Mouse (Mus musculus): ENCODE data around the gene Tas2r135. TPM values are rescaled to one million over a fixed set of nuclear protein-coding genes. Genes with fewer than 3 reads are reported as not detected.

Gene Tas2r135
- polyA plus RNA-seq, 1 experiment, result not detected

DNA sequence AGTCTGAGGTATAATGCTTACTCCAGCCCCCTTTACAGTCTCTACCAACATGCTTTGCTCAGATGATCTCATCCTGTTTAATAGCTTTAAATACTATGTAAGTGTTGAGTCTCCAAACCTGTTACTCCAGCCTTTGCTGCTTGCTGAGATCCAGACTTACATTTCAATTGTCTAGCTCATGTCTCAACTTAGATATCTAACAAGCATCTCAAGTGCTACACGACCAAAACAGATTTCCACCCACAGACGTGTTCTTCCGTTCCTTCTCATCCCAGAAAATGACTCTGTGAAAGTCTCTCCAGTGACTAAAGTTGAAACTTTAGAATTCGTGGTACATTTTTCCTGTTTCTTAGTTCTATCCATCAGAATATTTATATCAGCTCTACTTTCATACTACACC, 21.1 kb downstream of the Tas2r135 start:
- no peak for DNase-seq (ENCODE audit: low read depth)

DNA sequence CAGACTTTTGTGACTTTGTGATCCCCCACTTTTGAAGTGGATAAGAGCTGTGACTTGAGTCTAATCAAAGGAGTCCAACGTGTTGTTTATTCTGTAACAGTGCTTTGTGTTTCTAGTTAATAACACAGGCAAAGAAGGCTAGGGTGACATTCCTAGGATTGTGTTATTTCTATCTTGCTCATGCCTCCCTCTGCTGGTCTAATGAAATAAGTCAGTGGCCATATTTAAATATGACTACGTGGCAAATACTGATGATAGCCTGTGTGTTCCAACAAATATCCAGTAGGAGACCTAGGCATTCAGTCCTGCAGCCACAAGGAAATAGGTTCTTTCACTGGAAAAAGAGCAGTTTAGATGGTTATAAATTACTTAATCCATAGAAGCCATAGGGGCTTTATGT, 28.3 kb downstream of the Tas2r135 start:
- no peak for DNase-seq (ENCODE audit: low read depth)

DNA sequence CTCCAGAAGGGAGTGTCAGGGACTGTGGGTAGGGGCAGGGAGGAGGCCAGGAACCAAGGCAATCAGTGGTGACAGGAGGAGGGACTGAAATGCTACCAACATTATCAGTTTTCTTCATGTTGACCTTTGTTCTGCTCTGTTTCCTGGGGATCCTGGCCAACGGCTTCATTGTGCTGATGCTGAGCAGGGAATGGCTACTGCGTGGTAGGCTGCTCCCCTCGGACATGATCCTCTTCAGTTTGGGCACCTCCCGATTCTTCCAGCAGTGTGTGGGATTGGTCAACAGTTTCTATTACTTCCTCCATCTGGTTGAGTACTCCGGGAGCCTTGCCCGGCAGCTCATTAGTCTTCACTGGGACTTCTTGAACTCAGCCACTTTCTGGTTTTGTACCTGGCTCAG, 29.2 kb downstream of the Tas2r135 start, which contains the start of gene Tas2r126:
Gene Tas2r126 (plus strand): TSS at position 90 of the 400 bp plus-strand sequence.
- no peak for DNase-seq (ENCODE audit: low read depth)

DNA sequence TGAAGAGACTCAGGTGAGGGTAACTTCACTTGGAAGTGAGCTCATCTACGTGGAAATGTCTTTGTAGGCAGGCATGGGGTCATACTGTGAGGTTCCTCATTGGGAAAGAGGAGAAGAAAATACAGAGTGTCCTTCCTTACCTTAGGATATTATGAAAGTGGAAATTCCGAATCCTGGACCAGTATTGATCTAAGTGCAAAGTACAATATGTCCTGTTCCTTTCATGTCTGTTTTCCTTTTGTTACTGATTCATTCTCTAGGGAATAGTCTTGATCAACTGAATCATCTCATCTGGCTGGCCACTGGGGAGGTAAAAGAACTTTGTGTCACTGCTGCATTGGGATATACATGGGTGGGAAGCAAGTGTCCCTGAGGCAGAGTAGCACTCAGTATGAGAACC, 30.3 kb downstream of the Tas2r135 start:
- no peak for DNase-seq (ENCODE audit: low read depth)

DNA sequence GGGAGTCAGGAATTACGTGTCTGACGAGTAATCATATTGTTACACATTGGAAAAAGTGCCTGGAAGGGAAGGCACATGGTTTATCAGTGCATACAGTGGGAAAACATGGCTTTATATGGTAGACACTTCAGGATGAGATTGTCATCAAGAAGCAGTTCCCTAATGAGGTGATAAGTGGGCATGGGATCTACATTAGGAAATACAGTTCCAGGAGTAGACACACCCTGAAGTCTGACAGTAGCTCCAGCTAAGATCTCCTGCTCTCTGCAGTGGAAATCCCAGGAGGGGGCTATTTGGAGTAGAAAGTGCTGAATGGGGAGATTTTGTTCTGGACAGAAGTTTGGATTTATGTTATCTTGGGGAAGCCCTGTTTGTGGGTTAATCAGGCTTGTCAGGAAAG, 36.2 kb downstream of the Tas2r135 start:
- no peak for DNase-seq (ENCODE audit: low read depth)

DNA sequence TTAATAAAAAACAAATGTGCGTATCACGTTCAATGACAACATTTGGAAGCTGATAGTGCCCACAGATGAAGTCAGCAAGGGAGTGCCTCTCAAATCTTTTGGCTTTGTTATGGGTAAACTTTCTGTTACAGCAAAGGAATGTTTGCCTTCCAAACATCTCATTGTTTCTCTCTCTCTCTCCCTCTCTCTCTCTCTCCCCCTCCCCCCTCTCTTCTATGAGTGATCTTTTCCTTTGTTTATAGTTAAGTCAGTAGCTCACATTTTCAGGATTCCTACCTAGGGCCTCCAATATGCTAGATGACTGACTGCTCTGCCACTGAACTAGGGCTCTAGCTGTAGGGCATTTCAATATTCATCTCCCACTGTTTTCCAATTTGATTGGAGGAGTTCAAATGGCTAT, 39.3 kb downstream of the Tas2r135 start:
- DNase-seq (ENCODE audit: low read depth), result no peak

DNA sequence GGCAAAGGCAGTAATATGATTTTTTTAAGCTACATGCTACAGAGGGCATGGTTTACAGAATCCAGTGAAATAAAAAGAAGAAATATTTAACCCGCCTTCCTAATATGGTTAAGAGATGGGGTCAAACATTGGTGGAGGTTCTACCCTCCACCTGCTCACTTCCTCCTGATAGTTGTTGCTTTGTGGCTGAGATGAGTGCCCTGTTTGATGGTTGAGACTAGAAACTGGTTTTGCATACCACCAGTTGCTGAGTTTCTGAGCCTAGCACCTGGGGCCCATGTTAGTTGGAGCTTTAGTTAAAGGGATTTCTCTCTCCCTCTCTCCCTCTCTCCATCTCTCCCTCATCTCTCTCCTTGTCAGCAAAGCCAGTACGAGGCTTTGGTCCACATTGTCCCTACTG, 42.1 kb downstream of the Tas2r135 start:
- DNase-seq (ENCODE audit: low read depth), result no peak

Other genes starting within 250 kb of the Tas2r135 start
- not detected in 2 replicates for gene Tas2r144, start 190.1 kb upstream of the Tas2r135 start, polyA plus RNA-seq (2012; rRNA removed)
- gene Gstk1, start 159.5 kb upstream of the Tas2r135 start, polyA plus RNA-seq (2012; rRNA removed), result 52.2 and 57.2 TPM in 2 replicates
- 14.5 and 17.4 TPM in 2 replicates for gene Tmem139, start 143.5 kb upstream of the Tas2r135 start, polyA plus RNA-seq (2012; rRNA removed)
- 26.0 and 28.7 TPM in 2 replicates for gene Casp2, start 140.4 kb upstream of the Tas2r135 start, polyA plus RNA-seq (2012; rRNA removed)
- 0.15 and 0.26 TPM in 2 replicates for gene Clcn1, start 118.7 kb upstream of the Tas2r135 start, polyA plus RNA-seq (2012; rRNA removed)
- gene Fam131b, start 80.8 kb upstream of the Tas2r135 start, polyA plus RNA-seq (2012; rRNA removed), result 0.22 and 0.36 TPM in 2 replicates
- gene Zyx, start 55.8 kb upstream of the Tas2r135 start, polyA plus RNA-seq (2012; rRNA removed), result 105 and 140 TPM in 2 replicates
- gene Epha1, start 32.2 kb upstream of the Tas2r135 start, polyA plus RNA-seq (2012; rRNA removed), result 20.6 and 21.2 TPM in 2 replicates
- 0.18 and 0.29 TPM in 2 replicates for gene Tas2r143, start 5.2 kb upstream of the Tas2r135 start, polyA plus RNA-seq (2012; rRNA removed)
- gene Tas2r126, start 29.1 kb downstream of the Tas2r135 start, polyA plus RNA-seq (2012; rRNA removed), result not detected in 2 replicates
- not detected in 2 replicates for gene Olfr458, start 59.8 kb downstream of the Tas2r135 start, polyA plus RNA-seq (2012; rRNA removed)
- gene Olfr457, start 70.9 kb downstream of the Tas2r135 start, polyA plus RNA-seq (2012; rRNA removed), result not detected in 2 replicates
- gene Olfr456, start 81.8 kb downstream of the Tas2r135 start, polyA plus RNA-seq (2012; rRNA removed), result not detected in 2 replicates
- not detected in 2 replicates for gene Olfr455, start 142.2 kb downstream of the Tas2r135 start, polyA plus RNA-seq (2012; rRNA removed)
- gene Tcaf3, start 192.3 kb downstream of the Tas2r135 start, polyA plus RNA-seq (2012; rRNA removed), result not detected in 2 replicates
- 3.0 and 4.2 TPM in 2 replicates for gene Tcaf2, start 239.8 kb downstream of the Tas2r135 start, polyA plus RNA-seq (2012; rRNA removed)